In genomic region chr14:16444859-16445258, GRCm38 (mm10) we compare ENCODE assay signal across 19 mouse cellular contexts.
"Had no signal": no experiment of that assay in that cellular context is flagged by ENCODE, and none has a peak within 500 bp of the region (broad histone marks: within the 10 kb centered on the region; RNA-seq: fewer than 3 reads in every experiment).

No protein-coding gene starts in this region.

- H3K27ac ChIP-seq: heart, adult 2 months; heart, embryonic 13.5 days; heart, embryonic 15.5 days; hindbrain, embryonic 10.5 days; hindbrain, embryonic 12.5 days; hindbrain, embryonic 14.5 days; intestine, embryonic 15.5 days; layer of hippocampus, adult 2 months; left cerebral cortex, adult 2 months; limb, embryonic 10.5 days; limb, embryonic 12.5 days; liver, embryonic 13.5 days had no signal

- H3K4me3 ChIP-seq: heart, adult 2 months; heart, embryonic 13.5 days; heart, embryonic 15.5 days; hindbrain, embryonic 10.5 days; hindbrain, embryonic 12.5 days; intestine, embryonic 15.5 days; layer of hippocampus, adult 2 months; left cerebral cortex, adult 2 months; limb, embryonic 10.5 days; limb, embryonic 12.5 days; liver, embryonic 13.5 days had no signal

- DNase-seq: heart, adult 2 months; heart, postnatal 4 days; kidney, adult 18-20 months; kidney, adult 8-10 months; kidney, postnatal 10 days; kidney, postnatal 25 days; kidney, postnatal 4 days; liver; liver, embryonic 13.5 days had no signal
